Mouse (Mus musculus) embryo, embryonic 9.5 days (tissue): ENCODE measurements around the gene Akap12.

Experiments used
- DNase-seq: peaks from one replicate; pipeline ENCODE4 v3.0.0-alpha.2; 2017; ENCODE audit errors: extremely low spot score

Akap12 gene

GRCm38 (mm10) chr10:4284781-4285180 lies 18.6 kb downstream of the Akap12 start:
- DNase-seq, result no peak

- DNase-seq, result no peak
Measured at GRCm38 (mm10) chr10:4285752-4286151, 19.6 kb downstream of the Akap12 start.

- no peak for DNase-seq
Measured at GRCm38 (mm10) chr10:4289171-4289570, 23.0 kb downstream of the Akap12 start.

- DNase-seq, result no peak
Measured at GRCm38 (mm10) chr10:4289636-4290035, 23.5 kb downstream of the Akap12 start.

GRCm38 (mm10) chr10:4290145-4290544 lies 24.0 kb downstream of the Akap12 start:
- no peak for DNase-seq

- no peak for DNase-seq
Measured at GRCm38 (mm10) chr10:4290561-4290960, 24.4 kb downstream of the Akap12 start.

GRCm38 (mm10) chr10:4293418-4293817 lies 27.2 kb downstream of the Akap12 start:
- no peak for DNase-seq

GRCm38 (mm10) chr10:4303558-4303957 lies 37.4 kb downstream of the Akap12 start:
- DNase-seq, result no peak

- no peak for DNase-seq
Measured at GRCm38 (mm10) chr10:4323885-4324284, 57.7 kb downstream of the Akap12 start.

GRCm38 (mm10) chr10:4325562-4325961 lies 59.4 kb downstream of the Akap12 start:
- no peak for DNase-seq

- no peak for DNase-seq
Measured at GRCm38 (mm10) chr10:4327716-4328115, 61.5 kb downstream of the Akap12 start.

GRCm38 (mm10) chr10:4332228-4332979 lies 66.2 kb downstream of the Akap12 start:
- peak; percentile 18 for DNase-seq

GRCm38 (mm10) chr10:4333319-4333718 lies 67.1 kb downstream of the Akap12 start:
- DNase-seq, result peak; percentile 61

- peak; percentile 90 for DNase-seq
Measured at GRCm38 (mm10) chr10:4334039-4334683, 68.0 kb downstream of the Akap12 start.

- peak; percentile 34 for DNase-seq
Measured at GRCm38 (mm10) chr10:4338863-4339461, 72.8 kb downstream of the Akap12 start.

GRCm38 (mm10) chr10:4341430-4341829 lies 75.2 kb downstream of the Akap12 start:
- peak; percentile 52 for DNase-seq

- DNase-seq, result peak; percentile 90
Measured at GRCm38 (mm10) chr10:4346489-4347135, 80.4 kb downstream of the Akap12 start.

GRCm38 (mm10) chr10:4347136-4347492 lies 80.9 kb downstream of the Akap12 start:
- DNase-seq, result no peak

- DNase-seq, result no peak
Measured at GRCm38 (mm10) chr10:4347591-4347990, 81.4 kb downstream of the Akap12 start.

GRCm38 (mm10) chr10:4354371-4355260 lies 88.4 kb downstream of the Akap12 start:
- no peak for DNase-seq

GRCm38 (mm10) chr10:4355882-4356451 lies 89.8 kb downstream of the Akap12 start:
- no peak for DNase-seq
